Mouse (Mus musculus) CD4-positive, CD25-positive, alpha-beta regulatory T cell, adult 4 months (primary cell): ENCODE data around the gene Olfr353. TPM values are rescaled to one million over a fixed set of nuclear protein-coding genes. Genes with fewer than 3 reads are reported as not detected.

ENCODE experiments used
- ATAC-seq: one replicate; pipeline ENCODE4 v1.8.0; 2017
- polyA plus RNA-seq, 2 experiments: library from polyadenylated mRNA; unstranded; fragments of 100-300 nt; shearing (Covaris generic); gene quantifications; one replicate each; pipeline ENCODE4 v1.2.1; 2017

Gene Olfr353
- not detected for polyA plus RNA-seq

GRCm38 (mm10) chr2:36892836-36893235 is at the start of gene Olfr353:
Gene Olfr353, minus strand, starts transcription at chr2:36892936.
- ATAC-seq = no peak

- ATAC-seq = no peak
These were observed 44.1 kb upstream of the Olfr353 start, which contains the start of gene Olfr356 for GRCm38 (mm10) chr2:36936821-36937220. Gene Olfr356, plus strand, starts transcription at chr2:36937121.

GRCm38 (mm10) chr2:36928797-36929196 is 36.1 kb upstream of the Olfr353 start, which contains the start of gene Olfr355:
Gene Olfr355, minus strand, starts transcription at chr2:36928897.
- ATAC-seq = no peak

GRCm38 (mm10) chr2:36905380-36905779 is 12.6 kb upstream of the Olfr353 start, which contains the start of gene Olfr354:
Gene Olfr354, plus strand, starts transcription at chr2:36905680.
- no peak for ATAC-seq

- ATAC-seq = no peak
These were observed 4.4 kb upstream of the Olfr353 start for GRCm38 (mm10) chr2:36897114-36897513.

- ATAC-seq = no peak
These were observed 24.6 kb downstream of the Olfr353 start, which contains the start of gene Olfr352 for GRCm38 (mm10) chr2:36868160-36868559. Gene Olfr352, plus strand, starts transcription at chr2:36868460.

GRCm38 (mm10) chr2:36862560-36862959 is 30.2 kb downstream of the Olfr353 start, which contains the start of gene Olfr351:
Gene Olfr351, minus strand, starts transcription at chr2:36862660.
- ATAC-seq = no peak

- no peak for ATAC-seq
These were observed 46.7 kb downstream of the Olfr353 start, which contains the start of gene Olfr350 for GRCm38 (mm10) chr2:36846010-36846409. Gene Olfr350, plus strand, starts transcription at chr2:36846310.

Other genes starting within 250 kb of the Olfr353 start
- not detected for gene Olfr346, start 207.1 kb downstream of the Olfr353 start, polyA plus RNA-seq
- gene Olfr347, start 161.0 kb downstream of the Olfr353 start, polyA plus RNA-seq = not detected
- gene Olfr348, start 108.7 kb downstream of the Olfr353 start, polyA plus RNA-seq = not detected
- gene Olfr50, start 102.4 kb downstream of the Olfr353 start, polyA plus RNA-seq = not detected
- gene Olfr3, start 75.9 kb downstream of the Olfr353 start, polyA plus RNA-seq = not detected
- gene Olfr350, start 46.6 kb downstream of the Olfr353 start, polyA plus RNA-seq = not detected
- not detected for gene Olfr351, start 30.3 kb downstream of the Olfr353 start, polyA plus RNA-seq
- gene Olfr352, start 24.5 kb downstream of the Olfr353 start, polyA plus RNA-seq = not detected
- under 1 TPM in 1 of 2 experiments, not detected in 1; 0.09 TPM for gene Olfr354, start 12.7 kb upstream of the Olfr353 start, polyA plus RNA-seq
- under 1 TPM in 1 of 2 experiments, not detected in 1; 0.44 TPM for gene Olfr355, start 36.0 kb upstream of the Olfr353 start, polyA plus RNA-seq
- not detected for gene Olfr356, start 44.2 kb upstream of the Olfr353 start, polyA plus RNA-seq
- gene Olfr357, start 100.9 kb upstream of the Olfr353 start, polyA plus RNA-seq = not detected
- gene Olfr358, start 116.4 kb upstream of the Olfr353 start, polyA plus RNA-seq = not detected
- not detected for gene Olfr360, start 172.8 kb upstream of the Olfr353 start, polyA plus RNA-seq
- not detected for gene Olfr361, start 196.4 kb upstream of the Olfr353 start, polyA plus RNA-seq
- not detected for gene Olfr362, start 225.0 kb upstream of the Olfr353 start, polyA plus RNA-seq
- not detected for gene Olfr364-ps1, start 246.4 kb upstream of the Olfr353 start, polyA plus RNA-seq